Mouse (Mus musculus): Measurements from ENCODE around the gene Ncapd3.

Gene Ncapd3

GRCm38 (mm10) chr9:27122963-27123362 lies 93.0 kb downstream of the Ncapd3 start:
- DNase-seq (ENCODE audit: low spot score), result no peak

GRCm38 (mm10) chr9:27123947-27124346 lies 94.0 kb downstream of the Ncapd3 start:
- DNase-seq (ENCODE audit: low spot score), result no peak

GRCm38 (mm10) chr9:27125450-27125849 lies 95.5 kb downstream of the Ncapd3 start:
- no peak for DNase-seq (ENCODE audit: low spot score)

DNA sequence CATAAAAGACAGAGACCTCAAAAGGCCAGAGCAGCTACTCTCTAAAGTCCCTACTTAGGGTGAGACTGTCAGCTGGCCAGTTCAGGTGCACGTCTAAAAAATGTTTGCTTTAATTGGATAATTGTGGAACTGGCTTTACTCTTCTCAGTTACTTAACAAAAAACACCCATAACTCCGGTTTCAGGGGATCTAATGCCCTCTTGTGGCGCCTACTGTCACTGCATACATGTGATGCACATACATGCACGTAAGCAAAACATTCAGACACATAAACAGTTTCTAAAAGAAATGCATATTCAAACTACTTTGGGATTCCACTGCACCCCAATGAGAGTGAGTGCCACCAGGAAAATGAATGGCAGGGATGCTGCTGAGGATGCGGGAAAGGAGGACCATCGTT lies 96.6 kb downstream of the Ncapd3 start:
- no peak for DNase-seq (ENCODE audit: low spot score)

DNA sequence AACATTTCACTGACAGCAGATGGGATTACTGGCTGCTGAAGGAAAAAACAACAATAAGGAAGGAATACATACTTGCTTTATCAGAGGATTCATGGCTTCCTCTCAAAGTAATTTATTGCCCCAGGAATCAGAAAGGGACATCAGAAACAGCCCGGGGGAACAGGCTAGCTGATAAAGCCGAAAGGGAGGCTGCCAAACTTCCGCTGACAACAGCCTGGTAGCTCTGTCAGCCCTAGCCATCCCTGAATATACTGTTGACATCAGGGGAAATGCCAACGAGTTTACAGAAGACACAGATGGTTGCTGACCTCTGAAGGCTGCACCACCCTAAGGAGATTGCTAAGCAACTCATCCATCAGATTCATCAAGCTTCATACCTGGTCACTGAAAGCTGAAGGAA lies 98.7 kb downstream of the Ncapd3 start:
- no peak for DNase-seq (ENCODE audit: low spot score)

GRCm38 (mm10) chr9:27134410-27134809 lies 104.4 kb downstream of the Ncapd3 start:
- DNase-seq (ENCODE audit: low spot score), result peak; percentile 15

DNA sequence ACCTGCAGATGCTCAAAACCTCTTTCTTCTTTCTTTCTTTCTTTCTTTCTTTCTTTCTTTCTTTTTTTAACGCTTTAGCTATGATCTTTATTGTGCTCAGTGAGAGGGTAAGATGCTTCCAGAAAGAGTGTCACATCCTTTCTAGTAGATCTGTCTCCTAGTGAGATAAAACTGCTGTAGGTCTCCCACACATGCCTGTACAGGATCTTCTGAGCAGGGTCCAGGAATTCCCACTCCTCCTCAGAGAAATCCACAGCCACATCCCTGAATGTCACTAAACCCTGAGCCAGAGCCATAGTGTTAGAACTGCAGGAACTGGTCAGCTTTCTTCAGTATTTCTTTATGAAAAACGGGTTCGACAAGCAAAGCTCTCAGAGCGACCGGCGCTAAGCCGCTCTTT lies 105.4 kb downstream of the Ncapd3 start:
- no peak for DNase-seq (ENCODE audit: low spot score)

DNA sequence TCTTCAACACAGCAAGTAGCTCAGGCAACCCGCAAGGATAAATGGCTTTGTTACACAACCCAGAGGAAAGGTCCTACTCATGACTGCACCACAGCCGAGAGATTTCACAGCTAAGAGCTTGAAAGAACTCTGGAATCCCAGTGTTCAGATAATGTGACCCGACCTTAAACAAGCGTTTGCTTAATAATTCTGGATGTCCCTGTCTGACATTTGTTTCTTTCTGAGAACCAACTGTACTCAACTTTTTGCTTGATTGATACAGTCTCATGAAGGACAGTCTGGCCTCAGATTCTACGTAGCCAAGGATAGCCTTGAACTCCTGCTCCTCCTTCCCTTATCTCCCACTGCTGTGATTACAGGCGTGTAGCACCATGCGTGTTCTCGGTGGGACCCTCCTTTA lies 106.7 kb downstream of the Ncapd3 start:
- DNase-seq (ENCODE audit: low spot score), result no peak

GRCm38 (mm10) chr9:27140432-27141065 lies 110.6 kb downstream of the Ncapd3 start:
- DNase-seq (ENCODE audit: low spot score), result no peak

- DNase-seq (ENCODE audit: low spot score), result no peak
Measured at GRCm38 (mm10) chr9:27144271-27144840, 114.4 kb downstream of the Ncapd3 start.
